8 mouse cellular contexts compared by ENCODE assay signal in the genomic region with DNA sequence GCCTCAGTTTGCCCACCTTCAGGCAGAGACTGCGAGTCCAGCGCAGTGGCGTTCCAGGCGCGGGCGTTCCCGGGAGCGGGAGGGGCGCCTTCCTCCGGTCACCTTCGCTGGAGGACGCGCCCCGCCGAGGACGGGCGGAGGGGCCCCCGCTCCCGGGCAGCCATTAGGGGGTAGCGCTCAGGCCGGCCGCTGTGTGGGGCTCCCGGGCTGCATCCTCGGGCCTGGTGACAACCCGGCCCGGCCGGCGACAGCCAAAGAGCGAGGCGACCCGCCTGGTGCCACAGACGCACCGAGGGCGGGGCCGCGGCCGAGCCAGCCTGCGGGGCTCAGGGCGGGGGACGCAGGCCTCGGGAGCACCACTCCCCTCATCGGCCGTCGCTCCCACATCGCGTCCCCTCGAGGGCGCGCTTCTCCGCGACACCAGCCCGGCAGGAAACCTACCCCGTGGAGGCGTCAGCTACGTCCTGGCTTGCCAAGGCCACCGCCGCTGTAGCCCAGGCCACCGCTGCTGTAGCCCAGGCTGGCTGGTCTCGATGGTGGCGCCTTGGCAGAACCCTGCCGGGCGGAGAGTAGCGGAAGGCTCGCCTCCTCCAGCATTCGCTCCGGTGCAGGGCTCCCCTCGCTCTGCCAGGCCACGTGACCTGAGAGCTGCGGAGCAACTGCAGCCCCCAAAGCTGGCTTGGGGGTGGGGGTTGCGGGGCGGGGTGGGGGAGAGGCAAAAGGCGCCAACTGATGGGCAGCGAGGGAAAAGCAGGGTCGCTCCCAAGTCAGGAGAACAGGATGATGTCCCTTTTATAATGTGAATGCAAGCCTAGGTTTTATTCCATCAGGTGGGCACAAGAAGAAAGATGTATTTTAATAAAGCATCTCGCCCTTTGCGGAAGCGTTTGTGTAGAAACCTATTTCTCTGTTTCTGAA. TPM values are rescaled to one million over a fixed set of nuclear protein-coding genes. Genes with fewer than 3 reads are reported as not detected.
DNase-seq lines count a peak whose midpoint lies in the region; ATAC-seq and TF ChIP-seq lines count a peak whose summit lies in the region.

Gene Tmem246 (minus strand): TSS at position 694 of the 918 bp plus-strand sequence.

- no peaks in the 10 kb centered on the region; the same call in 1 of the 2 replicates for H3K4me1 ChIP-seq in E14TG2a.4 (replicated peaks; ENCODE audit: low read depth, low read length)
- 0 out of 2 replicates have a peak, but pooled peaks cover 4% of the 10 kb centered on the region for H3K4me1 ChIP-seq in heart, embryonic 12.5 days (replicated peaks)
- peaks cover 3% of the 10 kb centered on the region; the same call in 1 of the 2 replicates for H3K4me1 ChIP-seq in kidney, embryonic 16.5 days (ENCODE audit: insufficient read depth, low read length)
- no peaks in the 10 kb centered on the region; the same call in 1 of the 2 replicates for H3K4me1 ChIP-seq in midbrain, postnatal 0 days (ENCODE audit: insufficient read depth, low read length)
- no peaks in the 10 kb centered on the region for H3K4me1 ChIP-seq in stomach, embryonic 14.5 days (ENCODE audit: control insufficient read depth, insufficient read depth, low read length)

- no peaks in the 10 kb centered on the region for H3K36me3 ChIP-seq in E14TG2a.4 (ENCODE audit: insufficient read depth, low read length)
- H3K36me3 ChIP-seq in heart, embryonic 12.5 days = no peaks in the 10 kb centered on the region
- H3K36me3 ChIP-seq in kidney, embryonic 16.5 days (ENCODE audit: insufficient read depth, low read length) = no peaks in the 10 kb centered on the region
- no peaks in the 10 kb centered on the region for H3K36me3 ChIP-seq in midbrain, postnatal 0 days (ENCODE audit: insufficient read depth, low read length)
- H3K36me3 ChIP-seq in stomach, embryonic 14.5 days (ENCODE audit: control insufficient read depth, insufficient read depth, low read length) = no peaks in the 10 kb centered on the region

- peak within 1 kb of the TSS; percentile 71 for H3K4me2 ChIP-seq in heart, embryonic 12.5 days
- peak within 1 kb of the TSS; percentile 91 for H3K4me2 ChIP-seq in kidney, embryonic 16.5 days (replicated peaks; ENCODE audit: low read depth, low read length)
- peak within 1 kb of the TSS; percentile 75 for H3K4me2 ChIP-seq in midbrain, postnatal 0 days (ENCODE audit: low read depth, low read length, poor library complexity, severe bottlenecking)
- H3K4me2 ChIP-seq in stomach, embryonic 14.5 days (replicated peaks; ENCODE audit: low read depth, low read length) = peak within 1 kb of the TSS; percentile 72

- H3K27ac ChIP-seq in heart, embryonic 12.5 days (ENCODE audit: poor library complexity, severe bottlenecking) = peak within 1 kb of the TSS; percentile 92
- H3K27ac ChIP-seq in kidney, embryonic 16.5 days (ENCODE audit: low read length) = peak within 1 kb of the TSS; percentile 65; the same call in 1 of the 2 replicates
- H3K27ac ChIP-seq in midbrain, postnatal 0 days (ENCODE audit: low read depth, low read length) = peak within 1 kb of the TSS; percentile 91
- H3K27ac ChIP-seq in stomach, embryonic 14.5 days (ENCODE audit: low read length) = peak within 1 kb of the TSS; percentile 12; the same call in 1 of the 2 replicates

- TF ChIP-seq CTCF in E14TG2a.4 (conservative IDR thresholded peaks at IDR 0.05; ENCODE audit: low read length) = no peak
- no peak; the same call in 1 of the 2 replicates for TF ChIP-seq CTCF in midbrain, postnatal 0 days (IDR thresholded peaks at IDR 0.05)

- no peaks in the 10 kb centered on the region for H3K9me3 ChIP-seq in E14TG2a.4 (ENCODE audit: low read length)
- no peaks in the 10 kb centered on the region for H3K9me3 ChIP-seq in heart, embryonic 12.5 days (replicated peaks)
- no peaks in the 10 kb centered on the region for H3K9me3 ChIP-seq in kidney, embryonic 16.5 days (ENCODE audit: low read length)
- H3K9me3 ChIP-seq in midbrain, postnatal 0 days (ENCODE audit: low read length) = no peaks in the 10 kb centered on the region
- no peaks in the 10 kb centered on the region for H3K9me3 ChIP-seq in stomach, embryonic 14.5 days (ENCODE audit: control insufficient read depth, low read depth, low read length)

- DNase-seq in c-Kit-positive CD71-negative TER-119-negative erythroid progenitor cells, embryonic 14.5 days (ENCODE audit: low read depth) = peak; percentile 45
- DNase-seq in liver = peak; percentile 70
- peak; percentile 87 for DNase-seq in midbrain, postnatal 0 days (ENCODE audit: low spot score)

- H3K27me3 ChIP-seq in E14TG2a.4 (ENCODE audit: insufficient read depth, low read length) = peaks cover 47% of the 10 kb centered on the region
- H3K27me3 ChIP-seq in heart, embryonic 12.5 days (replicated peaks) = no peaks in the 10 kb centered on the region; the same call in 1 of the 2 replicates
- H3K27me3 ChIP-seq in kidney, embryonic 16.5 days (ENCODE audit: insufficient read depth, low read length) = 0 out of 2 replicates have a peak, but pooled peaks cover 3% of the 10 kb centered on the region
- no peaks in the 10 kb centered on the region for H3K27me3 ChIP-seq in midbrain, postnatal 0 days (ENCODE audit: insufficient read depth, low read length)
- no peaks in the 10 kb centered on the region for H3K27me3 ChIP-seq in stomach, embryonic 14.5 days (ENCODE audit: control insufficient read depth, insufficient read depth, low read length)

- peak within 1 kb of the TSS; percentile 88 for H3K4me3 ChIP-seq in E14TG2a.4 (replicated peaks; ENCODE audit: low read length)
- peak within 1 kb of the TSS; percentile 83 for H3K4me3 ChIP-seq in heart, embryonic 12.5 days
- peak within 1 kb of the TSS; percentile 80 for H3K4me3 ChIP-seq in kidney, embryonic 16.5 days (ENCODE audit: low read length)
- H3K4me3 ChIP-seq in midbrain, postnatal 0 days (ENCODE audit: low read depth, low read length) = peak within 1 kb of the TSS; percentile 97
- H3K4me3 ChIP-seq in stomach, embryonic 14.5 days (ENCODE audit: low read depth, low read length) = peak within 1 kb of the TSS; percentile 60

- peak within 1 kb of the TSS; percentile 91 for H3K9ac ChIP-seq in heart, embryonic 12.5 days
- H3K9ac ChIP-seq in kidney, embryonic 16.5 days (replicated peaks; ENCODE audit: low read length) = peak within 1 kb of the TSS; percentile 87
- peak within 1 kb of the TSS; percentile 99 for H3K9ac ChIP-seq in midbrain, postnatal 0 days (replicated peaks; ENCODE audit: low read length, poor library complexity, severe bottlenecking)
- H3K9ac ChIP-seq in stomach, embryonic 14.5 days (replicated peaks; ENCODE audit: low read depth, low read length) = peak within 1 kb of the TSS; percentile 39

- ATAC-seq in erythroid progenitor cell, adult 5-6 weeks (replicated peaks; ENCODE audit: low FRiP score, poor library complexity, severe bottlenecking) = peak; percentile 70; the same call in 1 of the 2 replicates
- peak; percentile 90 for ATAC-seq in heart, embryonic 12.5 days (ENCODE audit: insufficient number of reproducible peaks, low FRiP score)
- peak; percentile 96 for ATAC-seq in kidney, embryonic 16.5 days (ENCODE audit: low FRiP score, low TSS enrichment)
- ATAC-seq in midbrain, postnatal 0 days (ENCODE audit: low FRiP score) = peak; percentile 94
- peak; percentile 92 for ATAC-seq in stomach, embryonic 14.5 days (ENCODE audit: insufficient number of reproducible peaks, insufficient read depth, low FRiP score, low read depth)

- under 1% methylated on average over 77 of the region's 77 CpGs for WGBS in heart, embryonic 12.5 days
- under 1% methylated on average over 65 of the region's 77 CpGs for WGBS in kidney, embryonic 16.5 days
- under 1% methylated on average over 68 of the region's 77 CpGs for WGBS in midbrain, postnatal 0 days
- WGBS in stomach, embryonic 14.5 days = under 1% methylated on average over 61 of the region's 77 CpGs

RNA-seq across cellular contexts. Expression of gene Tmem246, which starts in this region (rescaled TPM):
- total RNA-seq in erythroid progenitor cell, adult 5-6 weeks (2015; ENCODE audit: low replicate concordance) = not detected in 2 replicates
- total RNA-seq in erythroid progenitor cell, adult 5-6 weeks (2017; ENCODE audit: low replicate concordance) = not detected in 2 replicates
- 47.5 and 48.0 TPM in 2 replicates for polyA plus RNA-seq in heart, embryonic 12.5 days (2016; fragmentation: Nextera tagmentation; extraction: Ambion mirVana)
- 26.0 and 26.6 TPM in 2 replicates for polyA plus RNA-seq in kidney, embryonic 16.5 days (2015; fragmentation: Nextera tagmentation; extraction: Ambion mirVana)
- total RNA-seq in midbrain, postnatal 0 days (2014; rRNA removed) = 182 and 193 TPM in 2 replicates
- polyA plus RNA-seq in midbrain, postnatal 0 days (2015; fragmentation: Nextera tagmentation; extraction: Ambion mirVana) = 164 and 180 TPM in 2 replicates
- 29.6 and 30.1 TPM in 2 replicates for polyA plus RNA-seq in stomach, embryonic 14.5 days (2014; fragmentation: Nextera tagmentation; extraction: Ambion mirVana)

Comparison
In these comparisons a context has a peak if more than half of its experiments do, and no peak if none do; other contexts are left out.
1. Peak in every context shown above with its lines: DNase-seq, ATAC-seq, H3K4me3 ChIP-seq and H3K27ac ChIP-seq.
2. RNA of gene Tmem246 (total RNA-seq): 182 to 193 TPM in midbrain, postnatal 0 days; not detected in erythroid progenitor cell, adult 5-6 weeks; every median in the first group is over 100 times any median in the second.
3. Peak in ATAC-seq in erythroid progenitor cell, adult 5-6 weeks; RNA of the gene not detected or under 1 TPM.
4. H3K27ac ChIP-seq: peak in every context shown above with its lines; median percentile 92 in heart, embryonic 12.5 days; 91 in midbrain, postnatal 0 days; 65 in kidney, embryonic 16.5 days; 12 in stomach, embryonic 14.5 days.
5. H3K9ac ChIP-seq: peak in every context shown above with its lines; median percentile 99 in midbrain, postnatal 0 days; 91 in heart, embryonic 12.5 days; 87 in kidney, embryonic 16.5 days; 39 in stomach, embryonic 14.5 days.